In genomic region chr1:90506582-90506981, GRCm38 (mm10) we compare ENCODE assay signal across 18 mouse cellular contexts.
DNase-seq lines count a peak whose midpoint lies in the region; ATAC-seq lines count a peak whose summit lies in the region.
"Had no signal": no experiment of that assay in that cellular context is flagged by ENCODE, and none has a peak within 500 bp of the region (broad histone marks: within the 10 kb centered on the region; RNA-seq: fewer than 3 reads in every experiment).

No protein-coding gene starts in this region.

- H3K36me3 ChIP-seq in heart, embryonic 11.5 days (ENCODE audit: control insufficient read depth, insufficient read depth, low read length): no peaks in the 10 kb centered on the region
- no peaks in the 10 kb centered on the region for H3K36me3 ChIP-seq in midbrain, embryonic 10.5 days
- no peaks in the 10 kb centered on the region for H3K36me3 ChIP-seq in midbrain, embryonic 15.5 days (replicated peaks)
- no peaks in the 10 kb centered on the region for H3K36me3 ChIP-seq in limb, embryonic 10.5 days
- H3K36me3 ChIP-seq: liver, embryonic 15.5 days; neural tube, embryonic 13.5 days had no signal

- H3K27ac ChIP-seq in heart, embryonic 11.5 days (ENCODE audit: low read depth, low read length): no peak overlapping the region
- H3K27ac ChIP-seq in midbrain, embryonic 10.5 days (replicated peaks): peak overlapping the region; percentile 49; the same call in 1 of the 2 replicates
- no peak overlapping the region for H3K27ac ChIP-seq in midbrain, embryonic 15.5 days
- H3K27ac ChIP-seq in limb, embryonic 10.5 days: peak overlapping the region; percentile 3; the same call in 1 of the 2 replicates
- H3K27ac ChIP-seq: heart, adult 2 months; layer of hippocampus, adult 2 months; liver, embryonic 15.5 days; neural tube, embryonic 13.5 days had no signal

- peaks cover 26% of the 10 kb centered on the region for H3K4me1 ChIP-seq in heart, embryonic 11.5 days (ENCODE audit: control insufficient read depth, insufficient read depth, low read length)
- peaks cover 32% of the 10 kb centered on the region for H3K4me1 ChIP-seq in midbrain, embryonic 10.5 days
- H3K4me1 ChIP-seq in midbrain, embryonic 15.5 days: 0 out of 2 replicates have a peak, but pooled peaks cover 6% of the 10 kb centered on the region
- H3K4me1 ChIP-seq in limb, embryonic 10.5 days: peaks cover 30% of the 10 kb centered on the region
- H3K4me1 ChIP-seq: liver, embryonic 15.5 days had no signal

- H3K27me3 ChIP-seq in heart, embryonic 11.5 days (ENCODE audit: control insufficient read depth, insufficient read depth, low read length): no peaks in the 10 kb centered on the region
- peaks cover 20% of the 10 kb centered on the region for H3K27me3 ChIP-seq in midbrain, embryonic 10.5 days (ENCODE audit: low read depth, poor library complexity, severe bottlenecking)
- H3K27me3 ChIP-seq in midbrain, embryonic 15.5 days (replicated peaks): no peaks in the 10 kb centered on the region
- 0 out of 2 replicates have a peak, but pooled peaks cover 3% of the 10 kb centered on the region for H3K27me3 ChIP-seq in limb, embryonic 10.5 days (ENCODE audit: low read depth, poor library complexity, severe bottlenecking)
- H3K27me3 ChIP-seq: liver, embryonic 15.5 days; neural tube, embryonic 13.5 days had no signal

- peak; percentile 96 for DNase-seq in heart, adult 11 months
- DNase-seq in midbrain, embryonic 10.5 days (ENCODE audit: low spot score): no peak
- peak; percentile 44 for DNase-seq in limb, embryonic 10.5 days (ENCODE audit: low spot score)
- DNase-seq in yolk sac, embryonic 10.5 days (ENCODE audit: low spot score): peak; percentile 57
- DNase-seq in spleen, postnatal 14 days (ENCODE audit: low spot score in 2 of 2): no peak
- DNase-seq: cerebellum, postnatal 36 days; heart, adult 2 months; lung, postnatal 36 days; midbrain, embryonic 14.5 days; spleen, adult 18-20 months had no signal

- H3K4me3 ChIP-seq in heart, embryonic 11.5 days (ENCODE audit: low read depth, low read length): no peak overlapping the region
- no peak overlapping the region for H3K4me3 ChIP-seq in midbrain, embryonic 10.5 days
- H3K4me3 ChIP-seq in midbrain, embryonic 15.5 days: no peak overlapping the region
- H3K4me3 ChIP-seq in limb, embryonic 10.5 days: no peak overlapping the region
- H3K4me3 ChIP-seq: erythroblast, embryonic 14.5 days; heart, adult 2 months; layer of hippocampus, adult 2 months; liver, embryonic 15.5 days; neural tube, embryonic 13.5 days had no signal

- no peak for ATAC-seq in heart, embryonic 11.5 days (replicated peaks; ENCODE audit: insufficient number of reproducible peaks, low FRiP score, low TSS enrichment)
- no peak for ATAC-seq in midbrain, embryonic 15.5 days (replicated peaks)
- no peak for ATAC-seq in CD4-positive, CD25-positive, alpha-beta regulatory T cell, adult 4 months
- ATAC-seq: activated CD4-positive, CD25-positive, alpha-beta regulatory T cell, adult 4 months had no signal

- H3K9me3 ChIP-seq in heart, embryonic 11.5 days (replicated peaks; ENCODE audit: control insufficient read depth, low read length): no peaks in the 10 kb centered on the region
- no peaks in the 10 kb centered on the region for H3K9me3 ChIP-seq in midbrain, embryonic 10.5 days (replicated peaks)
- no peaks in the 10 kb centered on the region for H3K9me3 ChIP-seq in midbrain, embryonic 15.5 days
- no peaks in the 10 kb centered on the region for H3K9me3 ChIP-seq in limb, embryonic 10.5 days (replicated peaks)
- H3K9me3 ChIP-seq: liver, embryonic 15.5 days; neural tube, embryonic 13.5 days had no signal

- no peak overlapping the region for H3K9ac ChIP-seq in heart, embryonic 11.5 days (ENCODE audit: low read depth, low read length)
- H3K9ac ChIP-seq in midbrain, embryonic 15.5 days: no peak overlapping the region
- H3K9ac ChIP-seq: liver, embryonic 15.5 days; neural tube, embryonic 13.5 days had no signal

- 62% methylated on average over 9 of the region's 9 CpGs for WGBS in heart, embryonic 11.5 days (ENCODE audit: insufficient replicate concordance)
- WGBS in midbrain, embryonic 10.5 days: 87% methylated on average over 9 of the region's 9 CpGs
- WGBS in midbrain, embryonic 15.5 days: 92% methylated on average over 9 of the region's 9 CpGs
- WGBS in limb, embryonic 10.5 days: 36% methylated on average over 9 of the region's 9 CpGs

- H3K4me2 ChIP-seq in heart, embryonic 11.5 days: no peak overlapping the region
- no peak overlapping the region for H3K4me2 ChIP-seq in midbrain, embryonic 15.5 days
- H3K4me2 ChIP-seq: liver, embryonic 15.5 days; neural tube, embryonic 13.5 days had no signal

Comparison
In these comparisons a context has a peak if more than half of its experiments do, and no peak if none do; other contexts are left out.
1. H3K27ac ChIP-seq: peak in midbrain, embryonic 10.5 days (single experiment) and limb, embryonic 10.5 days (single experiment); none in heart, embryonic 11.5 days (single experiment) and midbrain, embryonic 15.5 days (single experiment).
2. DNase-seq: peak in heart, adult 11 months (single experiment), limb, embryonic 10.5 days (single experiment) and yolk sac, embryonic 10.5 days (single experiment); none in midbrain, embryonic 10.5 days (single experiment) and spleen, postnatal 14 days (0 of 2).